Mouse (Mus musculus) lung, adult 2 months (tissue): ENCODE results near the gene Gm20696.

Experiments
- CTCF ChIP-seq: fragments of 200-500 bp; IDR thresholded peaks from 2 replicates; pipeline ENCODE4 v1.5.1; 2011; ENCODE audit warnings: mild to moderate bottlenecking, low read length, control low read depth; ENCODE audit not compliant: insufficient read depth
- POLR2A ChIP-seq: fragments of 200-500 bp; IDR thresholded peaks from 2 replicates; pipeline ENCODE4 v1.6.1; 2011; ENCODE audit warnings: low read depth, mild to moderate bottlenecking, control low read depth, low read length, borderline replicate concordance; ENCODE audit errors: extremely low read depth

GRCm38 (mm10) chr6:99264192-99265093 is 402.2 kb downstream of the Gm20696 start:
- no peak for TF ChIP-seq POLR2A
- no peak for TF ChIP-seq CTCF
